Mouse (Mus musculus) lung, postnatal 4 days (tissue): ENCODE data around the gene Gm38392.
"Not testable (repeated sequence)": the region's sequence is repeated elsewhere in the genome, so short reads cannot be mapped to it uniquely, and the experiment has no call there.

Experiments used
- DNase-seq, 2 experiments: peaks; one replicate each; pipeline ENCODE4 v3.0.0; 2021

Gm38392 gene

DNA sequence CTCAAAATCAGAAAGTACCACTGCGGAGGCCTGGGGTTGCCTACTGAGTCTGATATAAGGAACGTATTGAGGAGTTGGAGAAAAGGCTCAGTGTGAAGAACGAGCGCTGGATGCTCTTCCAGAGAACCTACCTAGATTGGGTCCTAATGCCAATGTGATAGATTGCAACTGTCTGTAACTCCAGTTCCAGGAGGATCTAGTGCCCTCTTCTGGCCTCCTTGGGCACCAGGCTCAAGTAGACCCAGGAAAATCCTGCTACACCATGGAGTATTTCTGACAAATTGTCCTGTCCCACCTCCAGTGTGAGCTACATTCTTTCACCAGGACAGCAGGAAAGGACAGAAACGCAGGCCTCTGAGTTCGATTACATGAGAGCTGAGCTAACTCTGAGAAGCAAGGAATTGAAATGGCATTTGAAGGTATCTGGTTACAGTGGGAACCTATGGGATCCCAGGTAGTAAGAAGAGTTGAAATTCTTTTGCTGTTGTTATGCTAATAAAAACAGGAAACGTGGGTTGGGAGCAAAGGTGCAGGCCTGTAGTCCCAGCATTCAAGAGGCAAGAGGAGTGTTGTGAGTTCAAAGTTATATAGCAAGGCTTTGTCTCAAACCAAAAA lies 10.4 kb downstream of the Gm38392 start:
- DNase-seq: peak; percentile 29 to 48

DNA sequence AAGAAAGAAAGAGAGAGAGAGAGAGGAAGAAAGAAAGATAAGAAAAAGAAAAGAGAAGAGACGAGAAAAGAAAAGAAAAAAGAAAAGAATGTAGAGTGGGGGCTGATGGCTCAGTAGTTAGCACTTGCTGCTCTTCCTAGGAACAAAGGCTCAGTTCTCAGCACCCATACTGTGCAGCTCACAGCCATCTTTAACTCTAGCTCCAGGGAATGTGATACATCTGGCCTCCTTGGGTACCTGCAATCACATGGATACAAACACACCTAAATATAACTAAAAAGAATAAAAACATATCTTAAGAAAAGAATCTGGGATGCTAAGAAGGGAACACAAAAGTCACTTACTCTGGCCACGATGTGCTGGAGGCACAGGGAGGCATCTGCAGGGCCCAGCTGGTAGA lies 10.9 kb downstream of the Gm38392 start:
- DNase-seq: no peak

DNA sequence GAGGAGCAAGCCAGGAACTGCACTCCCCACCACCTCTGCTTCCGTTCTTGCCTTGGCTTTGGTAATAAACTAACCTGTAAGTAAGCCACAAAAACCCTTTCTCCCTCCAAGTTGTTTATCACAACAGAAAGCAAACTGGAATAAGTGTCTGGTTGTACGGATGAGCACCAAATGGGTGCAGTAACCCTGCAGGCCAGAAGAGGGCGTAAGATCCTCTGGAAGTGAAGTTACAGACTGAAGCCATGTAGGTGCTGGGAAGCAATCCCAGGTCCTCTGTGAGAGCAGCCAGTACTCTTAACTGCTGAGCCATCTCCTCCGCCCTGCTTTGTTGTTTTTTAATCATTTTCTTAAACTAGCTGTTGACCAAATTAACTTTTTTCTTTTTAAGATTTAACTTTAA lies 13.0 kb downstream of the Gm38392 start:
- DNase-seq: no peak

DNA sequence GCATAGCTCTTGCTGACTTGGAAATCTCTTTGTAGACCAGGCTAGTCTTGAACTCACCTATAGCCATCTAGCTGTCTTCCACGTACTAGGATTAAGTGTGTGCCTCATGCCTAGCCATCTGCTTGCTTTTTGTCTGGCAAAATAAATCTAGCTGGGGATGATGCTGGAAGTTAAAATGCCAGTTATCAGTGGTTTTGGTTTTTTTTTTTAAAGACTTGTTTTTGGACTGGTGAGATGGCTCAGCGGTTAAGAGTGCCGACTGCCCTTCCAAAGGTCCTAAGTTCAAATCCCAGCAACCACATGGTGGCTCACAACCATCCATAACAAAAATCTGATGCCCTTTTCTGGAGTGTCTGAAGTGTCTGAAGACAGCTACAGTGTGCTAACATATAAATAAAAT lies 15.2 kb downstream of the Gm38392 start:
- DNase-seq: no peak

DNA sequence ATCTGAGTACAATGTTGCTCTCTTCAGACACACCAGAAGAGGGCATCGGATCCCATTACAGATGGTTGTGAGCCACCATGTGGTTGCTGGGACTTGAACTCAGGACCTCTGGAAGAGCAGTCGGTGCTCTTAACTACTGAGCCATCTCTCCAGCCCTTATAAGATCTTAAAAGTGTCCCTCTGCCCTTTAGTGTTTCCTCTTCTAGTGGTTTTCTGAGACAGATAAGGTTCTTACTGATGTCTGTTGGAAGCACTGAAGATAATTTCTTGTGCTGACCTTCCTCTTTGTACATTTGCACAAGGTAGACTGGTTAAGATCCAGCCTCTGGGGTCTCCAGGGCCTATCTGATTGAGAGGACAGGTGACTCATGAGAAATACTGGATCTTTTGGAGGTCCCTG lies 15.7 kb downstream of the Gm38392 start:
- not testable (repeated sequence) for DNase-seq

DNA sequence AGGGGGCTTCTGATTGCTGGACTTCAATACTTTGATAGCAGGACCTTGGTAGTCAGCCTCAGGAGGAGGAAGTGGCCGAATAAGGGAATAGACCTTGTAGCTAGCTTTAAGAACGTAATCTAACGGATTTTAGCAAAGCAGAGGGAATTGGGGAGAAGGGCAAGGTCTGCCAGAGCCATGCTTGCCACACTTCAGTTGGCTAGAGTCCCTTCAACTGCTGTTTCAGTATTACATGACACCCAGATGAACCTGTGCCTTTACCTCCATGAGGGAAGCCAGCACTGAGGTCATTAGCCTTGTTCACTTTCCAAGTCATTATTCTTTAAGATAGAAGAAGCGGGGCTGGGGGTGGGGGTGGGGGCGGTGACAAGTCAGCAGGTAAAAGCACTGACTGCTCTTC lies 18.0 kb downstream of the Gm38392 start:
- DNase-seq: no peak

DNA sequence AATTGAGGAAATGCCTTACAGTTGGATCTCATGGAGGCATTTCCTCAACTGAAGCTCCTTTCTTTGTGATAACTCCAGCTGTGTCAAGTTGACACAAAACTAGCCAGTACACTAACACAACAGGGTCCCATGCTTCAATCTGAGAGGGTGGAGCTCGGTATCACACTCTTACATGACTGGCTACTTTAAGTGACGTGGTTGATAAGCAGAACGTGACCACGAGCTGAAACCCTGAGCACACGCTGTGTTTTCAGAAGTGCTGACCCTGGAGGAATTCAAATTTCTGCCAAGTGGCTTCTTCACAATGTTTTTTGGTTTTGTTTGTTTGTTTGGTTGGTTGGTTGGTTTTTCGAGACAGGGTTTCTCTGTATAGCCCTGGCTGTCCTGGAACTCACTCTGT lies 19.0 kb downstream of the Gm38392 start:
- not testable (repeated sequence) for DNase-seq

DNA sequence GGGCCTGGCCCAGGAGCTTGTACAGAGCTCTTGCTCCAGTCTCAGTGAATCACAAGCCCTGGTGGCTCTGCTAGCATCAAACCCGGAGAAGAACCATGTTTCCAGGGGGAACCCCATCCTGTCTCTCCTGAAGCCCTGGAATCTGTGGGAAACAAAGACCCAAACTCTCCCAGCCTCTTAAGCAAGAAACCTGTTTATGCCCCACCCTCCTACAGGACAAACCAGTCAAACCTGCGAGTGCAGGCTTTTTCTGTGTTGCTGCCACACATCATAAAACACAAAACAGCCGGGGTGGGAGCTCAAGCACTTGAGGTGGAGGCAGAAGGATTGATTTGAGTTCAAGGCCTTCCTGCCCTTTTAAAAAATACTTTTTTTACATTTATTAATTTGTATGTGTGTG lies 24.7 kb downstream of the Gm38392 start:
- DNase-seq: no peak

DNA sequence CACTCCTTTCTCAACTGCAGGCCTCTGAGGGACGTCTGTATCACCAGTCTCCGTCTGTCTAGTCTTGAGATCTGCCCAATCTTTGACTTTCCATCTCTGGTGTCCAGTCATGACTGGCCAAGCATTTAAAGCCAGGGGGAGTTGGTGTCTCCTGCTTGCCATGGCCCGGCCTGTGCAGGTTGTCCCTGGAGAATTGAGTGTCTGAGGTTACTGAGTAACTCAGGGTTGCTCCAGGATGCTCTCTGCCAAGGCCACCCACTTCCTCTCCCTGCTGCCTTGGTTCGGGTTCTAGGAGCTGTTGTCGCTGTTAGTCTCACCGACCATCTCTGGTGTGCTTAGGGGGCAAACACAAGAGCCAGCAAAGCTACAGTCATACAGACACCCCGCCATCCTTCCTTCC lies 30.6 kb downstream of the Gm38392 start:
- DNase-seq: no peak

DNA sequence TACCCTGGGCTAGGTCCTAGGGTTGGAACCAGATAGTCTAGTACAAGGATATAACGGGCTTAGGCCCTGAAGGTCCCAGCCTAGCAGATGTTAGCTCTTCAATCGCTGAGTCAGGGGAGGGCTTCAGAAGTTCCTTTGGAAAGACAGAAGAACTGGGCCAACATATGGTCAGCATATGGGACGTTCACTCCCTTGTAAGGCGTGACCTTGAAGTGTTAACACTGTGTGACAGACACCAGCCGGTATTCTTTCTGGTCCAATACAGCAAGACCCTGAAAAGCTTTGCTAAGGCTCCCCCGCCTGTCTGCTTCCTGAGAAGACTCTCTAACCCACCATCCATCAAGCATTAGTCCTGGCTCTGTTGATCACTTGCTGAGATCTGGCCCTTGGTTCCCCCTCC lies 31.1 kb downstream of the Gm38392 start:
- DNase-seq: no peak

DNA sequence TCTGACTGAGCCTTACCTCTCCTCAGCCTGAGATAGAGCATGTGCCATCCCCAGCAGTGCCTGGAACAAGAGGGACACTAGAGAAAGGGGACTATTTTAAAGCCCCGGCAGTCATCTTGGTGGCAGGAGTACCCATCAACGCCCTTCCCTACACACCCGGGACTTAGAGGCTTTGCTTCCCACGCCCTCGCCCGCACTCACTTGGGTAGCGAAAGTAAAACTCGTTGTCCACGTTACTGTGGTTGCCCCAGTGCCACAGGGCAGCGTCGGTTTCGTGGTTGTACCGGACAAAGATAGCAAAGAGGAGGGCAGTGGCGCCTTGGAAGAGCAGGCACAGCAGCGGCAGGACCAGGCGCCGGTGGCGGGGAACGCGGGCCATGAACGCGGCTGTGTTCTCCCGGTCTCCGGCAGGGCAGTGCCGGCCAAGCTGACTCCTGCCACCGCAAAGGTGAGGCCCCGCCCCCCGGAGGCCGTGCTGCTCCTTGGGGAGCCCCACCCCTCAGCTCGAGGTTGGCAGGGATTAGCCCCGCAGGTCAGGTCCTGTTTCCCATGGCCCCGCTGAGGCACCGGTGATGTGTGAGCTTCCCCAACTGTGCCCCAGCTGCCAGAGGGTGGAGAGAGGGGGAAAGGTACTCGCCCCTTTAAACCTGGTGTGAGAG lies 32.6 kb downstream of the Gm38392 start, which contains the start of gene Rhbg:
Rhbg (minus strand) TSS at position 442 of the 659 bp plus-strand sequence.
- peak; percentile 74 to 77 for DNase-seq

DNA sequence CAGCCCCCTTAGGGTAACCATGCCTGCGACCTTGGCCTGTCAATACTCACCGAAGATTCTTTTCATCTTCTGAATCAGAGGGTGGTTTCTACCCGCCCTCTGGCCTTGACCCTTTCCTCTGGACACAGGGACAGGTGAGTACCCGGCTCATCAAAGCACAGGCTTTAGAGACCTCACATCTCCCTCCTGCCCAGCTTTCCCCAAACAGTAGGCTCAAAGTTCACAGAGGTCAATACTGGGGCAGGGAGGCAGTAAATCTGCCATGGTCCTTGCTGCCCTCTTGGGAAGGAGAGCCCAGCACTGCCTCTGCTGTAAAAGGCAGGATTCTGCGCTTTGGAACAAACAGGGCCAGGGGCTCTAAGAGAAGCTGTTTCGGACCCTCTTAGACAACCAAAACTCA lies 34.3 kb downstream of the Gm38392 start:
- no peak for DNase-seq

DNA sequence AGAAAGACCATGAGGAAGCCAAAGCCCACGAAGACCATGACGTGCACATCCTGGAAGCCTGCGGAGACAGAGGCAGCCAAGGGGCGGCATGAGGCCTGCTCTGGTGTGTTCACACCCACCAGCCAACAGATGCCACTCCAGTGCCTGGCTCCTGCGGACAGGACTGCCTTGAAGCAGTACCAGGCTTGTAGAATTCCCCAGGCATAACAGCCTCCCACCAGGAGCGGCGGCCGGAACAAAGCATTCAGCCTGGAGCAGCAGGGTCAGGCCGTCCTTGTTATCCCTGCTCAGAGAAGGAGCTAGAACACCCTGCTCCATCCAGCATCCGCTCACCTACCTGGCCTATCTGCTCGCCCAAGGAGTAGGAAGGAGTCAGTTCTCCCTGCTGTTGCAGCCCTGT lies 38.6 kb downstream of the Gm38392 start:
- DNase-seq: no peak

DNA sequence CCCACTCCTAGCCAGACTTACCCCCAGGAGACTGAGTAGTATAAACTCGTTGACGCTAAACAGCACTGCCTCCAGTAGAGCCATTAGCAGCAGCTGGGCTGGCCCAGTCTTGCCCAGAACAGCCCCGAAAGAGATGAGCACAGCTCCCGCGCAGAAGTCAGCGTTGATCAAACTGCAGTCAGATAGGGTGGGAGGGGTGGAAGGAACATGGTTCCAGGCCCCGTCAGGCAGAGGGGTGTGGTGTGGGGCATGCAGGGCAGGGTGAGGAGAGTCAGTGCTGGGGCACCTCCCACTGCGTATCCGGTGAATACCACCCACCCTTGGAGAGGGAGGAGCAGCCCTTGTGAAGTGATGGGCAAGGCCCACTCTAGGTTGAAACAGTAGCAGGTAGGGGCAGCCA lies 39.3 kb downstream of the Gm38392 start:
- DNase-seq: no peak

DNA sequence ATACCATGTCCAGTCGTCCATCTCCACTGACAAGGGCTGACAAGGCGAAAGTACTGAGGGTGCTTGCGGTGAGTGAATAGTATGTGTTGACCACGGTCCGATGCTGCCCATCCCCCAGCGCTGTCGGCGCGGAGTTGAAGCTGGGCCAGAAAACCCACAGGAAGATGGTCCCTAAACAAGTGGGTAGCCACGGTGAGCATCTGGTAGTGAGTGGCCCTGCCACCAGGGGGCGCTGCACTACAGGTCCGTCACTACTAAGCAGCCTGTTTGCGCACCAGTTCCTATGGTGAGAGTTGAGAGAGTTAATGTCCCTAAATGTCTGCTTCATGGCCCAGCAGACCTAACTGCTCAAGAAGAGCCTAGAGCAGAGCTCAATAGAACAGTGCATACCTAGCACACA lies 41.2 kb downstream of the Gm38392 start:
- DNase-seq: peak; percentile 72 to 79

DNA sequence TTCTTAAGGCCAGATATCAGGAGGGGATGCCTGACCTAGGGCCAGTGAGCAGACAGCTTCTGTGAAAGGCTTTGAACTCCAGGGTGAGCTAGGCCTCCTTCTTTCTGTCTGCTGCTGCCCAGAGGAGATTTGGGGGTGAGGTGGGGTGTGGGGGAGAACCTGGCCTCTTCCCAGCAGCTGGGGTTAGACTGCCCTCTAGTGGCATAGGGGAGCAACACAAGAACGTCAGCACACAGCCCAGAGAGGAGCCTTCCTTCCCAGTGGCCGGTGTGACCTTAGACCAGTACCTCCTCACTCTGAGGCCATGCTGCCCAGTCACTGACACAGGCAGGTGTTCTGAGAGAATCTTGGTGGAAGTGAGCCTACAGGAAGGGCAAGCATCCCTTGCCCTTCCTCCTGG lies 42.9 kb downstream of the Gm38392 start:
- DNase-seq: peak; percentile 38 to 58

DNA sequence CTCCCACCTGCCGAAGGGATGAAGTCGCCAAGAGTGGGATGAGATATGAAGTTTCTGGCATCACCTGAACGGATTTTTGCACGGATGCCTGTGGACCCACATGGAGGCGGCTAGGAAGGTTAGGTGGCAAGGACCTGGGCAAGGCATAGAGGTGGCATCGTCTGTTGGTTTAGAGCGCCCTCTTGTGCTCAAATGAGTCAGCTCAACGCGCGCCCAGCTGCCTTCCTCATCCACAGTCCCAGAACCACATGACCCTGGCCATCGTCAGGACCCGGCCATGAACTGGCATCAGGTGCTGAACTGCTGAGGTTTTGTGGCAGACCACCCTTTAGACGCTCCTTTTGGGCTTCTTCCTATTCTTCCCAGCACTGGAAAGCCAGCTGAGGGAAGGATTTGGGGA lies 44.5 kb downstream of the Gm38392 start:
- DNase-seq: peak; percentile 52 to 78

DNA sequence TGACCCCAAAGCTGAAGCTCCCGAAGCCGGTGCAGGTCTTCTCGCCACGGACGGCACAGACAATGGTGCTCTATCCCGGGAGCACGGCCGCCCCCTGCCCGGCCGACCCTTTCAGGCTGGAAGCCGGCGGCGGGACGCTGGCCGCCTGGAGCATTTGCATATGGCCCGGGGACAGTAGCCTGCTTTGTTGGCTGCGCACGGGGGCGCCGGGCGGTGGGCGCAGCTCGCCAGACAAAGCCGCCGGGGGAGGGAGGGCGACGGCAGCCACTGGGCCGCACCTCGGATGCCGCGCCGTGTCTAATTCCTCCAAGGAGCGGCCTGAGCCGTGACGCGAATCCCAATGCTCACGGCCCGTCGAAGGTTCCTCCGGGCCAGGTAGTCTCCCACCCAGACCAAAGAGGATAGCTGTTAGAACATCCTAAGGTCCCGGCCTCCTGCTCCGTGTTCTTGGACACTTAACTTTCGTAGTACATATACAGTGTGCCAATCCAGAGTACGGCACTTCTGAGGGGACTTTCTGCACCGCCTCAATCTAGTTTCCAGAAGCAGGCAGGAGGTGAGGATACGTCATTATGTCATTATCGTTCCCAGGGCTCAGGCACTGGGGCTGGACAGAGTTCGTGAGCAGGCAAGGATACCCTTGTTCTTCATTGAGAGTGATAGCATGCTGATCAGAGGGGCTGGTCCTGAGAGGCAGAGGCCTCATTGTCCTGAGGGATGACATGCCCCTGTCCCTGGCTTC lies 45.8 kb downstream of the Gm38392 start:
- DNase-seq: no peak

DNA sequence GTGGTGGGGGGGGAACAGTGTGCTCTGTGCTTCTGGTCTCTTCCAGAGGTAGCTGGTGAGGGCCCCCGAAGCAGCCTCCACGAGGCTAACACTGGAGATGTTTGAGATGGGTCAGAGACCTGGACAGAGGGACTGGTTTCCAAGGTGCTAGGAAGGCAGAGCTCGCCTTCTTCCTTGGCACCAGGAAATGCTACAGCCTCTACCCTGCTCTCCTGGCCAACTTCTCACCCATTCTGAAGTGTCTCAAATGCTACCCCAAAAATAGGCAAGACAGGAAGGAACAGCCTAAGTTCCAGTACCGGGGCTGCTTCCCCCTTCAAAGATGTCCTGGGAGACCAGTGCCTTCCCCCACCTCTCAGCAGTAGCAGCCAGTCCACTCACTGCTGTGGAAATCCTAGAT lies 47.6 kb downstream of the Gm38392 start:
- DNase-seq: no peak

DNA sequence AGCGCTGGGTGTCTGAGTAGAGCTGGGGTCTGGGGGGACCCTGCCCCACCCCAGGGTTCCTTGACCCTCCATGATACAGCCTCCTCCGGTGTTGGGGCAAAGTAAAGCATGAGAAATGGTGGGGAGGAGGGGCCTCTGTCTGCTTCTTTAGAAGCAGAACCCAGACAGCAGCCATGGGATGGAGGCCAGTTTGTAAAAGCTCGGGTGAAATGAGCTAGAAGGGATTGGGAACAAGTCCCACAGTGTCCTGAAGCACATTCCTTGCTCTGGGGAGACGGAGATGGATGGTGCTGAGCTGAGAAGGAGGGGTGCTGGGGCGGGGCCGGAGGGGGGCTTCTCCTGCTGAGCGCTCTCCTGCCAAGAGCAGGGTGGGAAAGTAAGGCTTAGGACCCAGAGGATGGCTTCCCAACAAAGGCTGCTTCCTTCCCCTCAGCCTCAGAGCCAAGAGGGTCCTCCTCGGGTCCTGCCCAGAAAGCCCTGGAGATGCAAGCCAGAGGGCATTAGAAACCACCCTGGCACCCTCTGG lies 48.1 kb downstream of the Gm38392 start:
- no peak for DNase-seq

DNA sequence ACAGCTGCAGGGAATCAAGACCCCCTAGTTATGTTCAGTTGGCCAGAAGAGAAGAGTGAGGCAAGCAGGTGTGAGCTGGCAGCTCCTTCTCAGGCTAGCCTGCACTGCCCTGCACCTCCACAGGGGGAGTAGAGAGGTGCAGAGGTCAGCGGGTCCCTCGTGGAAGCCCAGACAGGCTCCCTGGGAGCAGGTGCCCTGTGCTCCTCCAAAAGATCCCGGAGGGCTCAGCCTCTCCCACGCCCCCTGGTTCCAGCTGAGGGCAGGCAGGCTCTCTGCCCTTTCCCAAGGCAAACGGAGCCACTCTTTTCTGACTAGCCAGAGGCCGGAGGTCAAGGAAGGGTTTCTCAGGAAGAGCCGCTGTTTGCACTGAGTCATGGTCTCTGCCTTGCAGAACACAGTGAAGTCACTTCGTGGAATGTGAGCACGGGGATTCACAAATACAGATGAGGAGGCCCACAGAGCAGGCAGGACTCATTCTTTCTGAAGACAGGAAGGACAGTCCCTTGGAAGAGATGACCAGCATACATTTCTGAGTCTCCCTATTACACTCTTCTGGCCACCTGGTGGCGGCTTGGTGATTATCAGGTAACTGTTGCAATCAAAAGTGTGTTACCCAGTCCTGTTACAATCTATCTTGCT lies 49.3 kb downstream of the Gm38392 start:
- peak; percentile 40 to 60 for DNase-seq

DNA sequence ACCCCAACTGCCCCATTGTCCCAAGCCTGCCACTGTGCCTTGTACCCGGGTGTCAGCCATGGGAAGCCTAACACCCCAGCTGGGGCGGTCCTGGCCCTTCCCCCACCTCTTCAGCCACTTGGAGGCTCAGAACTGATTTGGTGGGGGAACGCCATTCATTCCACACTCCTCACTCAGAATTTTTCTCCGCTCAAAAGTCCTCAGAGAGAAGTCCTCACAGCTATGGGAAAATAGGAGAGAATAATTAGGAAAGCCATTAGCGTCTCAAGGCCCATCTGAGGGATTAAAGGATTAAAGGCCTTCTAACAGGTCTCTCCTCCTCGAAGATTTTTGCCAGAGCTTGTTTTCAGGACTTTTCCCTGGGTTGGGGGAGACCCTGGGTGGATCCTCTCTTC lies 49.9 kb downstream of the Gm38392 start:
- DNase-seq: no peak

DNA sequence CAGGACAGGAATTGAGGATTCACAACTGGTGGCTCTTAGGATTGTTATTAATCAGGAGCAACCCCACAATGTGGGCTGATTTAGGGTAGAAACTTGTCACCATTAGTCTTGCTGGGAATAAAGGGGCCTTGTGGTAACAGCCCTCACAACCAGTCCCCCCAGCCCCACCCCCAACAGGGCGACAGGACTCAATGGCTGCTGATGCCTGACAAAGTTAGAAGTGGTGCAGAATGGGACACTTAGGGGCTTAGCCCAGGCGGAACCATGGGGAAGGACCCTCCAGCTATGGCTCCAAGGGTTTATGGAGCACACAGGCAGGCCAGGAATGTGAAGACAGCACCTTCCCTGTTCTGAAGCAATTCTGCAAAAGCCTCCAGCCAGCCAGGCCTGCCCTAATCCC lies 51.4 kb downstream of the Gm38392 start:
- DNase-seq: no peak

DNA sequence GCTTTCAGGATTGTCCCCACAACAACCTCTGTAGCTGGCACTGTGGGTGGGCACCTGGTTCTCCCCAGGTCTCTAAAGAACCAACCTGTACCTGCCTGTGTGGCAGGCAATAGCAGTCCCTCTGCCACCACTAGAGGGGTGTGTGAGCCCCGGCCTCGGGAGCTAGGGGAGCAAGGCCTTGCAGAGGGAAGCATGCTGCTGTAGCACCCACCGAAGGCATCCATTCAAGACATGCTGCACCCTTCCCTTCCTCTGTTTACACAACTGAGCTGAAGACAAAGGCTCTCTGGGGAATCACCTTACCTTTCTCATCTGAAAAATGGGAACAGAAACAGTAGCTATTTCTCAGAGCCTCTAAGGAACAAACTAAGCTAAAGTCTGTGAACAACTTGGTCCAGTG lies 51.8 kb downstream of the Gm38392 start:
- DNase-seq: peak in 1 of 2 experiments; percentile 24
